Mouse (Mus musculus) E14TG2a.4 (cell line): Measurements from ENCODE around the gene Fam198b.

ENCODE experiments used
- CTCF ChIP-seq: conservative IDR thresholded peaks from 2 replicates; pipeline ENCODE4 v1.5.1; 2014; ENCODE audit warnings: low read length
- NANOG ChIP-seq: IDR thresholded peaks from 2 replicates; pipeline ENCODE4 v1.6.1; 2014; ENCODE audit warnings: borderline replicate concordance, low read length, mixed read lengths
- POU5F1 ChIP-seq: IDR thresholded peaks from 2 replicates; pipeline ENCODE4 v1.6.1; 2014; ENCODE audit warnings: low read length, borderline replicate concordance

DNA sequence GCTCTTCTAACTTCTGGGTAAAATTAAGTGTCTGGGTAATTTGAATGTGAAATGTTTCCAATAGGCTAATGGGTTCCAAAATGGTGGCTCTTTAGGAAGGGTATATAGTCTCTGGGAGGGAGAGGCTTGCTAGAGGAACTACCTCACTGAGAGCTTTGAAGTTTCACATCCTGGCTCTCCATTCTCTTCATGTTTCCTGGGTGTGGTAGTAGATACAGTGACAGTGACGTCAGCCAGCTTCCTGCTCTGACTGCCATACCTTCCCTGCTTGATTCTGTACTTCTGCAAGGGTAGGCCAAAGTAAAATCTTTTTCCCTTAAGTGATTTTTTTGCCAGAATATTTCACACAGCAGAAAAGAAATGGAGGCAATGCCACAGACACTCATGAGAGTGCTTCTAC lies 100.2 kb downstream of the Fam198b start:
- TF ChIP-seq CTCF (no peak), POU5F1 (no peak), NANOG (no peak)
